Mouse (Mus musculus) layer of hippocampus, adult 2 months (tissue): ENCODE results near the gene Atpaf1. TPM values are rescaled to one million over a fixed set of nuclear protein-coding genes. Genes with fewer than 3 reads are reported as not detected.

ENCODE experiments used
- DNase-seq, 2 experiments: peaks; one replicate each; pipeline ENCODE4 v3.0.0; 2022; ENCODE audit warnings: low spot score in 2 of 2
- H3K27ac ChIP-seq: fragments of 200-600 bp; 2 replicates; pipeline ENCODE4 v1.8.1; 2022
- H3K4me3 ChIP-seq: fragments of 200-600 bp; 2 replicates; pipeline ENCODE4 v1.8.1; 2022; ENCODE audit warnings: mild to moderate bottlenecking
- CTCF ChIP-seq: fragments of 200-600 bp; conservative IDR thresholded peaks from 2 replicates; pipeline ENCODE4 v1.8.1; 2022; ENCODE audit warnings: antibody characterized with exemption, mild to moderate bottlenecking, moderate library complexity
- total RNA-seq, 2 experiments: library from RNA; stranded (reverse); gene quantifications; 2 replicates each; pipeline ENCODE4 v1.2.3; 2021

The Atpaf1 gene
- total RNA-seq, 2 experiments from 2014 or later = 54.2 to 60.9 TPM

DNA sequence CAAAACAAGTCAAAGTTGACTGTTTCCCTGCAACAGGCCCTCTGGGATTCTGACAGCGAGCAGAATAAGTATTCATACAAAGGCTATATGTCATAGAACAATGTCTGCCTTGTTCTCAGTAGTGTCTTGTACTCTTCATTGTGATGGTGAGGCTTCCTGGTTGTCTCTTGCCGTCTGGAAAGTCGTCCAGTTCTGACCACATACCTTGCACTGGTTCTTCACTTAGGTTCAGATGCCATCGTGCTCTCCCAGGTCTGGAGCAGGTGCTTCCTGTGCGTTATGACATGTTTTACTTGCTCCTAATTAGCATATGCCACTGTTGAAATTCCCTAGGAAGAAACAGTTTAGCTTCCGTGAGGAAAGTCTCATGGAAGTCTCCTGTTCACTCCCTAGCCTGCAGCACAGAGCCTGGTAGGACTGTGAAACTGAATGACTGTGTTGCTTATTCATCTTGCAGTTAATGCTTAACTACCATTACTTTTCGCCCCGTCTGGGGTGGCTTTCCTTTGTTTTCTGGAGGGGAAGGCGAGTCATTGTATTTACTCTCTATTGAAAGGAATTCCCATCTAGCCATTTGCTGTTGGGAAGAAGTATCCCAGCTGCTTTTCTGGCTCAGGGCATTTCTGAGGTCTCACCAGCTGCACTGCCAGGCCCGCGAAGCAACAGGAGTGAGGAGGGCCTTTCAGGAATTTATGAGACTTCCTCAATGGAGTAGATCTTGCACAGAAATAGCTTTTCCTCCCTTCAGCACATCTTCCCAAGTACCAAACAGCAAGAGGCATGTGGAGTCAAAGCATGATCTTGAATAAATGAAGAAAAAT is 16.8 kb upstream of the Atpaf1 start:
- no peak for DNase-seq
- no peak for TF ChIP-seq CTCF
- no peak overlapping the region for H3K27ac ChIP-seq
- H3K4me3 ChIP-seq = no peak overlapping the region

DNA sequence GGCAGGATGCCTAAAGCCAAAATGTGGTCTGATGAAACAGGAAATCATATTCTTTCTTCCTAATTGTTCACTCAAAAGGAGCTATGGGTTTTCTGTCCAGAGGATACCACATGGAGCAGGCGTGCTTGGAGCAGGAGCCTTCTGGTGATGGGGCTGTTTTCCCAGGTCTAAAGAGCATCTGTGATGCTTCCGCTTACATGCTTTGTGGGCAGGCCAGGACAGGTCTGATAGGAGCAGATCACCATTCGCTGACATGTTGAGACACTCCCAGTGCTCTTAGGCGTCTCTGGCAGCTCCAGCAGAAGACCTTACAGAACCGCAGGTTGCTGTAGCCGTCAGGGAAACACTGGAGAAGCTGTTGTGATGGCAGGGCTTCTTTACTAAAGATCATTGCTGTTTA is 9.6 kb upstream of the Atpaf1 start:
- Histone ChIP-seq H3K27ac (no peak overlapping the region), H3K4me3 (no peak overlapping the region)
- TF ChIP-seq CTCF = no peak
- no peak for DNase-seq

DNA sequence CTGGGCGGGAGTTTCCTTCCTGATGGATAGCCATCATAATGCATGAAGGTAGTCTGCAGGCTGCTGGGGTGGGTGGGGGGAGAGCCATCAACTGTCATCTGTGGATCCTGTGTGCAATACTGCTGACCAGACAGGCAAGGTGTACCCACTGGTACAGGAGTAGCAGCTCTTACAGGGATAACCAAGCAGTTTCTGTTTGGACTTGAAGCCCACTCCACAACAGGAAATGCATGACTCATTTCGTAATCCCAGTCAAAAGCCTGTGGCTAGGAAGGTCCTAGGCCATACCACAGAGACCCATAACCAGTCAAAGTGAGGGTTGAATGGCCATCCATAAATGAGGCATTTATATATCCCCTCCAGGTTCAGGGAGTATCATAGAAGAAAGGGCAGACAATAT is 7.0 kb upstream of the Atpaf1 start:
- no peak for TF ChIP-seq CTCF
- no peak overlapping the region for H3K27ac ChIP-seq
- no peak for DNase-seq
- H3K4me3 ChIP-seq = no peak overlapping the region

DNA sequence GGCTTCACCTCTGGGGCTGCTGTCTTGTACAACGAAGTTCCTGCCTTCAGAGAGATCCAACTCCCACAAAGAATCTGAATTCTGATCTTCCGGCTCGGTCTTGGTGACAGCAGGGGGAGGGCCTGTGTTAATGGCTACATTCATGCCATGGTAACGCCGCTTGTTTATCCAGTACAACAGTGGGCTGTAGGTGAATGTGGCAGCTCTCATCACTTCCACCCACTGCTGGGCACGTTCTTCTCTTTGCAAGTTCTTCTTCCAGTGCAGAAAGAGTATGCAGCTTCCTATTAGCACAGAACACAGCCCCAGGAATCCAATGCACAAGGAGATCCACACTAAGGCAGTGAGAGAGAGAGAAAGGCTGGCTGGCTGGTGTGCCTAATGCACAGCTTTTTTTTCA is 4.3 kb upstream of the Atpaf1 start:
- DNase-seq = no peak
- no peak for TF ChIP-seq CTCF
- Histone ChIP-seq H3K27ac (no peak overlapping the region), H3K4me3 (no peak overlapping the region)

DNA sequence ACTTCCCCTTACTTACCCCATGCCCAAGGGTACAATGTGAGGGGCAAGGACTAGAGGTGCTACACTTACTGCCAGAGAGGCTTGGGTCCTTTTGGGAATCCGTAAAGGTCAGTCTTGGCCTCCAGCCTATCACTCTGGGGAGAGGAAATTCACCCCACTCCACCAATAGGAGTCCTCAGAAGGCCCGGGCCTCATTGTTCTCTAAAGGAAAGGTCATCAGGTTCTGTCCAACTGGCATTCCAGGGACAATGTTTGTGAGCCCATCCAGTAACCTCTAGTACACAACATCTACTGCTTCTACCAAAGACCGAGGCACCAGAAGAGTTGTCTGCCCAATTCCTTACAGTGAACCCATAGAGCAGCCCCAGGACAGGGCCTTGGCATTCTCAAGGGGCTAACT is 3.7 kb upstream of the Atpaf1 start, which contains the start of gene Tex38:
Gene Tex38, minus strand, starts transcription at position 101 of the 400 bp plus-strand sequence.
- TF ChIP-seq CTCF = no peak
- no peak for DNase-seq
- H3K4me3 ChIP-seq = no peak within 1 kb of the TSS
- H3K27ac ChIP-seq = no peak within 1 kb of the TSS

DNA sequence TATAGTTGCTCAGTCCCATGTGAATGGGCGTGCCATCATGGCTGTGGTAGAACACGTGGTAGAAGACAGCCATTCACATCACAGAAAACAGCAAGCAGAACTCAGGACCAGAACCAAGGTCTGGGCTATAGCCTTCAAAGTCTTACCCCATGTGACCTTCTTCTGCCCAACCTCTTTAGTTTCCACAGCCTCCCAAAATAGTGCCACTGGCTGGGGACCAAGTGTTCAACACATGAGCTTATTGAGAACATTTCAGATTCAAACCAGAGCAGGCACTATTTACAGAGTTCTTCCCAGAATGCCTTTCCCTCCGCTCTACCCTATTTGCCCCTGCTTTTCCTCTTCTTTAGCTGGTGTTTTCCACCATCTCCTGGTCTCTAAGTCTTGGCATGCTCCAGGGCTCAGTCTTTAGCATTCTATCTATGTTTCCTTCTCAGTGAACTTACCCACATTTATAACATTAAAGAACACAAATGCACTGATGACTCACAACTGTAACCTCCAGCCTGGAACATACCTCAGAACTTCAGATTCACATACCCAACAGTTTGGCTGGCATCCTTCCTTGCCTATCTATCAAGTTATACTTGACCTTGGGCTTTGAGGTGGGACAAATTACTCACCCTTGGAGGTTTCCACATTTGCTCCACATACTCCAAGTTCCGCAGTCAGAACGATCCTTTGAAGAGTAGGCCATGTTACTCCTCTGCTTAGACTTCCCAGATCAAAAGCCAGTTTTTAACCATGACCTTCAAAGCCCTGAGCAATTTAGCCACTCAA is 2.4 kb upstream of the Atpaf1 start:
- Histone ChIP-seq H3K27ac (no peak overlapping the region), H3K4me3 (no peak overlapping the region)
- no peak for TF ChIP-seq CTCF
- no peak for DNase-seq

DNA sequence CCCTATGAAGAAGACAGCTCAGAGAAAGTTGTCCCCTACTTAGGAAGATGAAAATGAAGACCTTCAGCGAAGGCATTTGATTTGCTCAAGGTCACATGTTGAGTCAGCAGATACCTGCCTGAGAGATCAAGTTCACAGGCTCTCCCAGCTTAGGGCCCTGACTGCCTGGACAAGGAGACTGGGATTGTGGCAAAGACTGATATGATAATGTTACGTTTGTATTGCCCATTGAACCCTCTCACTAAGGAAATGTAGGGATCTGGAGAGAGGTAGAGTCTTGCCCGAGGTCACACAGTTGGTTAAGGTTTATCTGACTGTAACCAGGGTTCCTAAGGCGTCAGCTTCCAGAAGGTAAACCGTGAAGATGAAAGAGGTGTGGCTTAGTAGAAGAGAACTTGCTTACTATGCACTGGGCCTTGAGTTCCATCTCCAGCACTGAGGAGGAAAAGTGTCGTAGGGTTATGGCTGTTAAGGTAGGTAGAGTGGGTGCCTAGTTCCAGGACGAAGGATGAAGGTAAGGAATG is 961 bp downstream of the Atpaf1 start:
- no peak for TF ChIP-seq CTCF
- peak overlapping the region; percentile 85 for H3K4me3 ChIP-seq
- H3K27ac ChIP-seq = peak overlapping the region; percentile 84
- no peak for DNase-seq

DNA sequence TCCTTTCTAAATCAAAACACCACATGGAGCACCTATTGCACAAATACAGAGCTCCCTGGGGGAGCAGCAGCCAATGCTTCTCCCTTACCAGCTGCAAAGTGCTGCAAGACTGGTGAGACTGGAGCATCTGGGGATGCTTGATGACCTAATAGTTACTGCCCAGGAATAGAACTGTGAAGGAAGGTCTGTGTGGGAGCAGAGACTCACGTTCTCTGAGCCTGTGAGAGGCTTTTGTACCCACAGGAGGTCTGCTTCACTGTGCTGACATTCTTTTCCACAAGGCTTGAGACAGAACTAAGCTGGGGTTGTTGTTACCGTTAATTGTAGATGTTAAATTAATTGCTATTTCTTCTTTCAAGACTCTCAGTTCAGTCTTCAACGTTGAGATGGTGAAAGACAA is 6.3 kb downstream of the Atpaf1 start:
- Histone ChIP-seq H3K27ac (peak overlapping the region; percentile 66), H3K4me3 (no peak overlapping the region)
- DNase-seq = no peak
- TF ChIP-seq CTCF = no peak

DNA sequence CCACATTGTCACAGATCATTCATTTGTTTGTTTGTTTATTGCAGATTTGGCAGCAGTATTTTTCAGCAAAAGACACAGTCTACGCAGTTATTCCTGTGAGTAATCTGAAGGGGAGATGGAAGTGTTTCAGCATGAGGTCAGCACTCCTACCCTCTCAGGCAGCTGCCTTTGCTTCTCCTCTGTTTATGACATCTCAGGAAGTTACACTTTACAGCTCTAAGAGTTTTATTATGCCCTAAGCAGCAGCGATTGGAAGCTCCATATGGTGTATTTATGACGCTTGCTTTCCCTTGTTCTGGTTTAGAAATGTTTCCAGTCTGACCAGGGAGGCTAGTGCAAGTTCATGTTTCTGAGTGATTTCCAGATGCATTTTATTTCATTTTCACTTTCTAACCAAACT is 10.7 kb downstream of the Atpaf1 start:
- Histone ChIP-seq H3K27ac (peak overlapping the region; percentile 81), H3K4me3 (no peak overlapping the region)
- no peak for DNase-seq
- no peak for TF ChIP-seq CTCF

DNA sequence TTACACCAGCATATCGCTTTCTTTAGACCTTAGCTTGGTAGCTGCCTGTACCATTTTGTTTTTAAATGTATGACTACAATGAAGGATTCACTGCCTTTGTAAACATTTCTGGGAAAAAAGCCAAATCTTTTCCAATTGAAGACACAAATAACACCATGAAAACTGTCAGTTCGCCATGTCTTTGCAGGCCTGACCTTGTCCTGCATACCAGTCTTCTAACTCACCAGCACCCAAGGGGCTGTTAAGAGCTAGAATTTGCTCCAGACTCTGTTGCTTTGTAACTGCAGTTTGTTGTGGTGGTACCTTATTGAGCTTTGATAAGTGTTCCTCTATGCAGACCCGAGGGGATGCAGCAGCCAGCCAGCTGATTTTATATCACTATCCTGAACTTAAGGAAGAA is 15.4 kb downstream of the Atpaf1 start:
- Histone ChIP-seq H3K4me3 (no peak overlapping the region), H3K27ac (no peak overlapping the region)
- TF ChIP-seq CTCF = no peak
- no peak for DNase-seq

DNA sequence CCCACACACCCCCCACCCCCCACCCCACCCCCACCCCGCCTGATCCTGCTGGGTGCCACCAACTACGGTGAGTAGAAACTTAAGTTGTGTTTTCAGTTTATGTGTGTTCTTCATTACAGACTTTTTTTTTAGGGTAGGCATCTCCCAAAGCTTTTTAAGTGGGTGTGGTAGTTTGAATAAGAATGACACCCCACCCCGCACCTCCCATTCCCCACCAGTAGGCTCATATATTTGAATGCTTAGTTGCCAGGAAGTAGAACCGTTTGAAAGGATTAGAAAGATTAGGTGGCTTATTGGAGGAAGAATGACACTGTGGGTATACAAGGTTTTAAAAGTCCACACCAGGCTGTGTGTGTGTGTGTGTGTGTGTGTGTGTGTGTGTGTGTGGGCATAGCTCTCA is 27.7 kb downstream of the Atpaf1 start:
- no peak overlapping the region for H3K27ac ChIP-seq
- DNase-seq = no peak
- no peak for TF ChIP-seq CTCF

DNA sequence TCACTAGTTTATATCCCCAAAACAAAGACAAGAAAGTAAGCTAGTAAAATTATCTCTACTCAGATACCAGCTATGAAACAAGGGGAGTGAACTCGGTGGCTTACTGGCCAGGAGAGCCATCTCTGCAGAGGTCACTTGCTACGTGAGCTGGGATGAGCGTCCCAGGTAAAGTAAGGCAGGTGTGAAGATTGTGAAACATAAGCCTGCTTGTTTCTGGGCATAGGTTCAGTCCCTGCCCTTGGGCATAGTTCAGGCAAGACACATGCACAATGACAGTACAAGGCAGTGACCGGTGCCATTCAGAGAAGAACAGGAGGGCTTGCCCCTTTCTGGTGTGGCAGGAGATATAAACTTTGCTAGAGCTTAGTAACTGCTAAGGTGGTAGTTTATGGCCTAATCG is 31.0 kb downstream of the Atpaf1 start:
- no peak for TF ChIP-seq CTCF
- H3K27ac ChIP-seq = no peak overlapping the region
- no peak overlapping the region for H3K4me3 ChIP-seq
- DNase-seq = no peak

More for the DNA sequence above, 27.7 kb downstream of the Atpaf1 start:
- no peak overlapping the region for H3K4me3 ChIP-seq

DNA sequence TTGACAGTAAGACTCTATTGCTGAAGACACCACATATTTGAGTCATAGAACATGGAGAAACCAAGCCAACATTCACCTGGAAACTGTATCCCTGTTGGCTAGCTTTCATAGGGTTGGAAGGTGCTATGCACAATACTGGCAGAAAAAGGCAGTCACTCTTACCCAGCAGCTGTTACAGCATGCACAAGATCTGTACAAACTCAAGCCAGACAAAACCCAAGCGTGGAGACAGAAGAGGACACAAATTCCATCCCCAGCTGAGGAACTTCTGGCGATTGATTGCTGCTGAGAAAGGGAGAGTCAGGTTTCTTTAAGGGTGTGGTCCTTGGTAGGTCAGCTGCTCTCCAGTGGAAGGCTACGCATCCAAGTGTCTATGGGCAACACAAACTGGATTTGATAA is 35.6 kb downstream of the Atpaf1 start:
- no peak overlapping the region for H3K4me3 ChIP-seq
- TF ChIP-seq CTCF = no peak
- DNase-seq = no peak

DNA sequence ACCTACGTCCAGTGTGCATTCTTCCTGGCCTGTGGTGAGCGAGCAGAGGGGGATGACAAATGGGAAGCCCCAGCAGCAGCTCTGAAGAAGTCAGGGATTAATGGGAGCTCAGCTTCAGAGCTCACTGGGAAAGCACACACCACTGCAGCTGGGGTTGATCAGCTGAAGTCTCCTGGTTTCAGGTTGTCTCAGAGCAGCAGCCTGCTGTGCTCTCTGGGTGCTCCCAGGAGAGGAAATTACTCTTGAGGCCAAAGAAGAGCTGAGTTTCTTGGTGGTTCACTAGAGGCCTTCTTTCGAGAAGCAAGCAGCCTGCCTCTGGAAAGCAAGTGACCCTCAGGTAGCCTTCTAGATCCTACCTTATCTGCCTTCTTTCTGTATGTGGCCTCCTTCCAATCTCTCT is 36.3 kb downstream of the Atpaf1 start:
- TF ChIP-seq CTCF = no peak
- DNase-seq = no peak
- Histone ChIP-seq H3K27ac (no peak overlapping the region), H3K4me3 (no peak overlapping the region)

More for the DNA sequence above, 35.6 kb downstream of the Atpaf1 start:
- H3K27ac ChIP-seq = no peak overlapping the region
